Mouse (Mus musculus): Measurements from ENCODE around the gene Dnmt3a.

Dnmt3a gene

GRCm38 (mm10) chr12:3805852-3806251 is at the start of gene Dnmt3a:
TSS of gene Dnmt3a (plus strand) at chr12:3806007.
- no peak for DNase-seq (ENCODE audit: low spot score in 2 of 2)

DNA sequence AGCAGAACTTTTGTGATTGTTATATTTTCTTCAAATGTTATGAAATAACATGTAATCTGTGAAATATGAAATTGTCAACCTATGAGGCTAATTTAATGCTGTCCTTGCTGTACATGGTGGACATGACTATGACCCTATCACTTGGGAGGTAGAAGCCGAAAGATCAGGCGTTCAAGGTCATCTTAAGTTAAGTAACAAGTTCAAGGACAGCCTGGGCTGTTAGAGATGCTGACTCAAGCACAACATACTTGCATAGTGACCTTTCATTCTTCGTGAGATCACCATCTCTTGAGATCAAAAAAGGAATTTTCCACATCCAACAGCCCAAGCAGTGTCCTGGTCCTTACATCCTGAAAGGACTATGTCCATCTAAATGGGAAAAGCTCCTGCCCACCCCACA is 49.6 kb upstream of the Dnmt3a start:
- no peak for DNase-seq (ENCODE audit: low spot score in 2 of 2)

- DNase-seq (ENCODE audit: low spot score in 2 of 2), result no peak
Measured at GRCm38 (mm10) chr12:3758127-3758526, 47.7 kb upstream of the Dnmt3a start.

GRCm38 (mm10) chr12:3759419-3759818 is 46.4 kb upstream of the Dnmt3a start:
- peak; percentile 75 to 78 for DNase-seq (ENCODE audit: low spot score in 2 of 2)

GRCm38 (mm10) chr12:3760876-3761590 is 44.8 kb upstream of the Dnmt3a start:
- DNase-seq (ENCODE audit: low spot score in 2 of 2), result no peak

- no peak for DNase-seq (ENCODE audit: low spot score in 2 of 2)
Measured at GRCm38 (mm10) chr12:3761591-3762295, 44.1 kb upstream of the Dnmt3a start.

DNA sequence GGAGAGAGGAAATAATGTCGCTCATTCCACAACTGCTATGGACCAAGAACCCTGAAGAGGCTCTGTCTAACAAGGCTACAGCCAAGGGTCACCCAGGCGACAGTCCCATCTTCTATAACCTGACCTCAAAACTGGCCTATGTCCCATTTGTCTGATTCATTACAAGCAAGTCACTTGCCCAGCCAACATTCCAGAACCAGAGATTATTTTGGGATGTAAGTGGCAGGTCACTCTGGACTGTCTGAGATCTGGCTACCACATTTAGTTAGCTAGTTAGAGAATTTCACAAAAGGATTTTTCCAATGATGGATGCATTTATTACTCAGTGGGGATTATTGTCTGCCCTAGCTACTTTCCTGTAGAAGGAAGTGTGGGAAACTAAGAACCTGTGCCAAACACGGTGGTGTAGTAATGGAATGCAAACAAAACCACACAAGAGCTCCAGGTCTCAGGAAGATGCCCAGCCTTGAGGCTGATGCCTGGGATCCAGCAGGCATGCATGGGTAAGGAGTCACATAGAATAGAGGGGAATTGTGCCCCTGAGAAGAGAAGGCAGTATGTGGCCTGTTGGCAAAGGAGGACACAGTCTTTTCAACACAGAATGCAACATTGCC is 41.5 kb upstream of the Dnmt3a start:
- DNase-seq (ENCODE audit: low spot score in 2 of 2), result peak; percentile 49 to 61

DNA sequence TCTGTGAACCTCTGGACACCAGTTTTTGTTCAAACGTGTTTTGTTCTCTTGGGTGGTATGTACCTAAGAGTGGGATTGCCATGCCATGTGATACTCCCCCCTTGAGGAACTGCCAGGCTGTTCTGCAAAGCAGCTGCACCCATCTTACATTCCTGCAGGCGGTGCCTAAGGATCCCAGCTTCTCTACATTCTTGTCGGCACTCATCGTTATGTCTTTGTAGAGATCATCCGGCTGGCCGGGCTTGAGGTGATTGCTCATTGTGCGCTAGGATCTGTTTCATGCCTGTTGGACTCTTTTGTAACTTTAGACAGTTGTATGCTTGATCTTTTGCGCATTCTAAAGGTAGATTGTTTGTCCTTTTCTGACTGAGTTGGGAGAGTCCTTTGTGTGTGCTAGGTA is 38.4 kb upstream of the Dnmt3a start:
- no peak for DNase-seq (ENCODE audit: low spot score in 2 of 2)

DNA sequence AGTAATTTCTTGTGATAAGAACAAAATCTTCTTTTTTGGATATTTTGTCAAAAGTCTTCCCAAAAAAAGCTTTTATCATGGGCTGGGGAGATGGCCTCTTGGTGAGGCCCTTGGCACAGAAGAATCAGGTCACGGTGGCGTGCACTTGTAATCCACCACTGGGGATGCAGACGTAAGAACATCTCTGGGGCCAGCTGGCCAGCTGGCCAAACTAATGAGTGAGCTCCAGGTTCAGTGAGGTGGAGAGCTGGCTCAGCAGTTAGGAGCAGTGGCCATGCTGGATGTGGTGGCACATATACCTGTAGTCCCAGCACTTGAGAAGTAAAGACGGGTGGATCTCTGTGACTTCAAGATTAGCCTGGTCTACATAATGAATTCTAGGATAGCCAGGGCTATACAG is 37.4 kb upstream of the Dnmt3a start:
- DNase-seq (ENCODE audit: low spot score in 2 of 2), result no peak

DNA sequence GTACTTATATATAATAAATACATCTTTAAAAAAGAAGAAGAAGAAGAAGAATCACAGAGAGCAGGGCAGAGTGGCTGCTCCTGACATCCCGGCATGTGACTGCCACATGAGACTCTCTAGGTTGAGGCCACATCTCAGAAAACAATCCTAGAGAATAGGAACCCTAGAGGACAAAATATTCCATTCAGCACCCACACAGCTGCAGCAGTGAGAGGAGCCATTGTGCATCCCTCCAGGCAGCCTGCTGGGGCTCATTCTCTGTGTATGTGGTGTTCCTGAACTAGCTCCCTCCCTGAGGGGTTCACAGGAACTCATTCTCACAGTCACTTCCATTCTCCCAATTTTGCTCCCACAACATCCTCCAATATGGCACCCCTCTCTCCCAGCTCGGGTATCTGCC is 35.3 kb upstream of the Dnmt3a start:
- no peak for DNase-seq (ENCODE audit: low spot score in 2 of 2)

GRCm38 (mm10) chr12:3771080-3771479 is 34.7 kb upstream of the Dnmt3a start:
- DNase-seq (ENCODE audit: low spot score in 2 of 2), result no peak

- no peak for DNase-seq (ENCODE audit: low spot score in 2 of 2)
Measured at GRCm38 (mm10) chr12:3773643-3774042, 32.2 kb upstream of the Dnmt3a start.

DNA sequence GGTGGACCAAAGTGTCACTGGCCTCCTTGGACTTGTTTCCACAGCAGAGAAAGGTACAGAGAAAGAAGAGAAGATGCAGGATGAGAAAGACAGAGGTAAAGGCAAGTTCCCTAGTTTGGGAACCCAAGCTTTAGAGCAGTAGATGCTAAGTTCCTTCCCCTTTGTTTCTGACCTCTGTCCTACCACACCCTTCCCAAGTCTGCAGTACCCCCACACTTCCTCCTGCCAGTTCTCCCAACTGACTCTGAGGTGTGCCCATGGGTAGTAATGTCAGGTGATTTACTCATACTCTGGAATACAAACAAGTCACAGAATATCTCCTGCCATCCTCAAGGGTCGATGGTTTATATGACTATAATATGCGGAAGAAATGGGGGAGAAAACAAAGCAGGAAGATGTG is 29.8 kb upstream of the Dnmt3a start:
- no peak for DNase-seq (ENCODE audit: low spot score in 2 of 2)

DNA sequence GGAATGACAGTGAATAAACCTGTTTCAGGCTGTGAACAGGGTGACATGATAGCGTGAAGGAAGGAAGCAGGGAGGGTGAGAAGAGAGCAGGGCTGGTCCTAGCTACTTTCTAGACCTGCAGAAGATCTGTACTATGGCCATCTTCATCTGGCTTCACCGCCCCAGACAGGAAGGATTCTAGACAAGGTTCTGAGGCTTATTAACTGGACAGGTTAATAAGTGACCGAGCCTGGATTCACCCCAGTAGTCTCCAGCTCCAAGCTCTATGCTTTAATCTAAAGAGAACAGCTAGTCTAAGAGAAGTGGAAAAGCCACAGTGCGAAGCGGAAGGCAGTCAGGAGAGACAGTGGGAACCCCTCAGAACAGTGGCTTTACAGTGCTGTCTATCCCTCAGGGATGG is 28.1 kb upstream of the Dnmt3a start:
- DNase-seq (ENCODE audit: low spot score in 2 of 2), result no peak

DNA sequence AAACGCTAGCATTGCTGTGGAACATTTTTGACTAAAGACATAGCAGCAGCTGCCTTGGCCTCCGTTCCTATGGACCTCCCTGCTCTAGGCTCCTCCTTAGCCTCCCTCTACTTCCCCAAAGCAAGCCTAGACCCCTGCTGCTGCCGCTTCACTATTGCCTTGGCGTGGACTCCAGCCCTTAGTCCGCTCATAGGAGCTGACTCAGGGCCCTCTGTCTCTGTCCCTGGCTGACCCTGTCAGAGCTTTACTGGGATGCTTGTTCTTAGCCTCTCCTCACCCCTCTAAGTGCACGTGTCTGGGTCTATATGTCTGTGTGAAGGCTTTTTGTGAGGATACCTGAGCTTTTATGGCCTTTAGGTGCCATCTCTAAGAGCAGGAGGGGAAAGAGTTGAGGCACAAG is 27.5 kb upstream of the Dnmt3a start:
- no peak for DNase-seq (ENCODE audit: low spot score in 2 of 2)

DNA sequence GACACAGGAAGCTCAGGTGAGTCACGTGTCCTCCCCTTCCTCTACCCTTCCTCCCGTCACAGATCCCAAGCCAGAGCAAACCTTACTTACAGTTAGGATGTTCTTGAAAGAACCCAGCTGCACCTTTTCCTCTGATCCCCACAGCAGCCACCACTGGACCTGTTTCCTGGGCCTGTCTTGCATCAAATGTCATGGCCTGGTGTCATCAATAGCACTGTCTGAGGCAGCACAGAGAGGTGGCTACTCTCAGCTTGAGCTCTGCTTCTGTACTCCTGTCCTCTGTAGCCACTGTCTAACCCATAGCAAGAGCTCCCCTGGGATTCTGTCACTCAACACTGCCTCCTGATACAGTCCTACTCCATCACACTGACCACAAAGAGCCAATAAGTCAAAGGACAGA is 26.2 kb upstream of the Dnmt3a start:
- no peak for DNase-seq (ENCODE audit: low spot score in 2 of 2)

GRCm38 (mm10) chr12:3780405-3780891 is 25.4 kb upstream of the Dnmt3a start:
- DNase-seq (ENCODE audit: low spot score in 2 of 2), result peak; percentile 74 to 79

GRCm38 (mm10) chr12:3780931-3781471 is 24.8 kb upstream of the Dnmt3a start:
- DNase-seq (ENCODE audit: low spot score in 2 of 2), result peak in 1 of 2 experiments; percentile 38

- DNase-seq (ENCODE audit: low spot score in 2 of 2), result peak; percentile 94
Measured at GRCm38 (mm10) chr12:3781482-3781881, 24.3 kb upstream of the Dnmt3a start.

DNA sequence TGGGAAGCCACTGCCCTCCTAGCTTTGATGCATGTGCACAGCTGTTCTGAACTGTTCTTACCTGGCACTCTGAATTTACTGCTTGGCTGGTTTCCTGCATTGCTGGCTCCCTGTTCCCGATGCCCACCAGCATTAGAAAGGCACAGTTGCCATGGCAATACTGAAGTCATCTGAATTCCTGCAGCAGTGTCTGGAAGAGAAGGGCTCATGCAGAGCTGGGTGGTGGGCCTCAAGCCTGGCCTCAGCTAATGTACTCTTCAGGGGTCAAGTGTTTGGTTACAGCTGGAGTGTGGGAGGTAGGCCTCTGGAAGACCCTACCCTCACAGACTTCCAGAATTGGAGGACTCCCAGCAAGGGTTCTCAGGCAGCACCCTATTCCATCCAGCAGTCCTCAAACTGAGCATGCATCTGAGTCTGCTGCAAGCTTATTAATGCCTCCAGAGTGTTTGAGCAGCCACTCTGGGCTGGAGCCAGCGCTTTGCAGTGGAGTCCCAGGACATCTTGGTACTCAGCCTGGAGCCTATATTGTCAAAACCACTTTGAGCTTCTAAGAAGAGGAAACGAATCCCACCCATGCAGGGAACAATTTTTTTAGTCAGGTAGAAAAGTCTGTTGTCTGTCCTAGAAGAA is 22.5 kb upstream of the Dnmt3a start:
- DNase-seq (ENCODE audit: low spot score in 2 of 2), result no peak

DNA sequence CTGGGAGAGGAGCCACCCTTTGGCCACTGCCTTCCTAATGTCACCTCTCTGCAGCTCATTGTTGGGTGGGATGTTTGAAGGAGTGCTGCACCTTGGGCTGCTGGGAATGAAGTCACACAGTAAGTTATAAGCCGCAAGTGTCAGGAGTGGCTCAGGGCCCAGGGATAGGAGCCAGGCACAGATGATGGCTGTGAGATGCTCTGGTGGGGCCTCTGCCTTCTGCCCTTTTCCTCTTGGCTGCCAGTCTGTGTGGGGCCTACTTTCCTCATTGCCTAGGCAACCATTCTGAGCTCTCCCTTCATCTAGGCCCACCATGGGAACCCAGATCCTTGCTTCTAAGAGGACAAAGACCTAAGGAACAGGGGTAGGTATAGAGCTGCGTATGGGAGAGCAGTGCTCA is 21.5 kb upstream of the Dnmt3a start:
- no peak for DNase-seq (ENCODE audit: low spot score in 2 of 2)

GRCm38 (mm10) chr12:3784729-3785128 is 21.1 kb upstream of the Dnmt3a start:
- DNase-seq (ENCODE audit: low spot score in 2 of 2), result no peak
